Mouse (Mus musculus): ENCODE measurements at regions not wholly inside any gene's neighbourhood (a gene's known extent, or its start where the extent isn't known, plus 50 kb on each side); places are given as distances from the start of the nearest gene placed in this dataset.

- no peaks in the 10 kb centered on the region for H3K36me3 ChIP-seq (ENCODE audit: insufficient read depth, low read length)
- no peak for TF ChIP-seq CTCF (IDR thresholded peaks at IDR 0.05; ENCODE audit: low read depth)
- no peak overlapping the region for H3K27ac ChIP-seq
- H3K27me3 ChIP-seq (ENCODE audit: insufficient read depth, low read length), result no peaks in the 10 kb centered on the region
- 22% methylated on average over 8 of the region's 8 CpGs for WGBS
- no peak overlapping the region for H3K9ac ChIP-seq (replicated peaks; ENCODE audit: low read length)
- peak overlapping the region; percentile 23; the same call in 1 of the 2 replicates for H3K4me2 ChIP-seq (ENCODE audit: low read depth, low read length)
- H3K4me1 ChIP-seq (ENCODE audit: insufficient read depth, low read length), result no peaks in the 10 kb centered on the region
- H3K4me3 ChIP-seq (ENCODE audit: low read length), result no peak overlapping the region
- ATAC-seq, result no peak
- H3K9me3 ChIP-seq (ENCODE audit: low read length), result no peaks in the 10 kb centered on the region
- no peak for DNase-seq (ENCODE audit: low spot score)
These were observed 100.6 kb upstream of the Zfp42 start for GRCm38 (mm10) chr8:43407332-43407731.

DNA sequence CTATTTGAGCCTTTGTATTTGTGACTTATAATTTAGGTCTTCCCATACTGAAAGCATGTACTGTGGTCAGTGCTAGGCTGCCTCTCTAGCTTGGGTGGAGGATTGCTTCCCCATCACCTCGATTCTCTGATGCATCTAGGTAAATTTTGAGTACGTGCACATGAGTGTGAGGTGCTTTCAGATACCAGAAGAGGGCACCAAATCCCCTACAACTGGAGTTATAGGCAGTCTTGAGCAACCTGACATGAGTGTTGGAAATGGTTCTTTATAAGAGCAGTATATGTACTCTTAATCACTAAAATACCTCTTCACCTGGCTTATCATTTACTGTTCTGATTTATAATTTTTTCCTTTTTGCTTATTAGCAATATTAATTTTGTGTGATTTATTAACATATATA is 86.3 kb upstream of the Zfp42 start:
- Histone ChIP-seq H3K9me3 (ENCODE audit: low read length) (no peaks in the 10 kb centered on the region), H3K27ac (no peak overlapping the region), H3K27me3 (ENCODE audit: insufficient read depth, low read length) (no peaks in the 10 kb centered on the region), H3K4me1 (ENCODE audit: insufficient read depth, low read length) (no peaks in the 10 kb centered on the region), H3K4me2 (ENCODE audit: low read depth, low read length) (no peak overlapping the region), H3K36me3 (ENCODE audit: insufficient read depth, low read length) (no peaks in the 10 kb centered on the region), H3K4me3 (ENCODE audit: low read length) (no peak overlapping the region), H3K9ac (replicated peaks; ENCODE audit: low read length) (no peak overlapping the region)
- DNase-seq (ENCODE audit: low spot score), result no peak
- 93% methylated on average over 2 of the region's 2 CpGs for WGBS
- TF ChIP-seq CTCF (IDR thresholded peaks at IDR 0.05; ENCODE audit: low read depth), result no peak
- ATAC-seq, result no peak

DNA sequence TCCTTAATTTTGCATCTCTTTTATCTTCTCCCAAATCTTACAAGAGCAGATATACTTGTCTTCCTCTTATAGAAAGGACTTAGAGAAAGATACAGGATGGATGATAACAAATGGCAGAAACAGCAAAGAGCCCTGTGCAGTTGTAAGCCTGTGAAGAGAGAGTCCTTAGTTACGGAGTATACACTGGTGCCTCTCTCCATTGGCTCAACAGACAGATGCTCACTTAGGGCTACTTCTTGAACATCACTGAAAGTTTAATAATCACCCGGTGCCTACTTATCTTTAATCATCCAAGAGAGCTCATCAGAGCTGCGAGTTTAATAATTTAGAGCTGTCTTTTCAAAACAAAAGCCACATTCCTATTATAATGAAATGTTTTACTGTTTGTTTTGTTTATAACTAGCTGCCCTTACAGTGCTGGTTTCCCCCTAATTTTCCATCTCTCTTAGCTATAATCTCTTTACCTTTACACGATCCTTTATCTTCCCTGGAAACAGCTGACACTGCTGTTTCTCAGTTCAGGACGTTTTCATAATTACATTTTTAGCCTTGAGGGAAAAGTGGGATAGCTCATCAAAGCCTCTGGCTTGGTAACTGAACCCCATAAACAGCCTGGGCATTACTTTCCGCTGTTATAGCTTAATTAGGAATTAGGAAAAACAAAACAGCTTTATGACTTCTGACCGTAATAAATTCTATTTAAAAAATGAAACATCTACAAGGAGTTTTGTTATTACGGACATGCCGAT is 83.8 kb upstream of the Zfp42 start:
- H3K4me1 ChIP-seq (ENCODE audit: insufficient read depth, low read length), result no peaks in the 10 kb centered on the region
- H3K36me3 ChIP-seq (ENCODE audit: insufficient read depth, low read length), result no peaks in the 10 kb centered on the region
- H3K4me2 ChIP-seq (ENCODE audit: low read depth, low read length), result no peak overlapping the region
- DNase-seq (ENCODE audit: low spot score), result no peak
- no peak for ATAC-seq
- no peak overlapping the region for H3K4me3 ChIP-seq (ENCODE audit: low read length)
- WGBS, result 64% methylated on average over 9 of the region's 9 CpGs
- TF ChIP-seq CTCF (IDR thresholded peaks at IDR 0.05; ENCODE audit: low read depth), result no peak
- no peaks in the 10 kb centered on the region for H3K9me3 ChIP-seq (ENCODE audit: low read length)
- H3K27ac ChIP-seq, result no peak overlapping the region
- H3K9ac ChIP-seq (replicated peaks; ENCODE audit: low read length), result no peak overlapping the region
- no peaks in the 10 kb centered on the region for H3K27me3 ChIP-seq (ENCODE audit: insufficient read depth, low read length)

All from hindbrain, postnatal 0 days (tissue).